Mouse (Mus musculus) lung, postnatal 0 days (tissue): ENCODE results near the gene Btc. TPM values are rescaled to one million over a fixed set of nuclear protein-coding genes. Genes with fewer than 3 reads are reported as not detected.

ENCODE experiments used
- ATAC-seq: fragments of 200-750 bp; cut with Nextera tagmentation; 2 replicates; pipeline ENCODE4 v1.8.0; 2017; ENCODE audit warnings: moderate library complexity
- DNase-seq: peaks from one replicate; pipeline ENCODE4 v3.0.0-alpha.2; 2016; ENCODE audit warnings: low spot score
- H3K27ac ChIP-seq: fragments of 300-500 bp; sonication (generic); 2 replicates; pipeline ENCODE4 v1.5.1; 2014; ENCODE audit warnings: antibody characterized with exemption, mild to moderate bottlenecking, low read length, mixed read lengths
- H3K27me3 ChIP-seq: fragments of 300-500 bp; sonication (generic); replicated peaks from 2 replicates; pipeline ENCODE4 v1.6.1; 2014; ENCODE audit warnings: low read length, mixed read lengths; ENCODE audit not compliant: insufficient read depth
- H3K36me3 ChIP-seq: fragments of 300-500 bp; sonication (generic); 2 replicates; pipeline ENCODE4 v1.6.1; 2014; ENCODE audit warnings: low read length, mixed read lengths; ENCODE audit not compliant: insufficient read depth
- H3K4me1 ChIP-seq: fragments of 300-500 bp; sonication (generic); 2 replicates; pipeline ENCODE4 v1.6.1; 2014; ENCODE audit warnings: antibody characterized with exemption, low read depth, low read length, mixed read lengths; ENCODE audit not compliant: insufficient read depth
- H3K4me2 ChIP-seq: fragments of 300-500 bp; sonication (generic); replicated peaks from 2 replicates; pipeline ENCODE4 v1.6.1; 2014; ENCODE audit warnings: low read depth, mild to moderate bottlenecking, low read length, moderate library complexity, mixed read lengths
- H3K4me3 ChIP-seq: fragments of 300-500 bp; sonication (generic); 2 replicates; pipeline ENCODE4 v1.5.1; 2014; ENCODE audit warnings: low read depth, low read length
- H3K9ac ChIP-seq: fragments of 300-500 bp; sonication (generic); replicated peaks from 2 replicates; pipeline ENCODE4 v1.6.1; 2014; ENCODE audit warnings: low read depth, mild to moderate bottlenecking
- H3K9me3 ChIP-seq: fragments of 300-500 bp; sonication (generic); 2 replicates; pipeline ENCODE4 v1.6.1; 2016; ENCODE audit warnings: low read length, mixed read lengths
- CTCF ChIP-seq: IDR thresholded peaks from 2 replicates; pipeline ENCODE4 v1.5.1; 2016; ENCODE audit warnings: antibody characterized with exemption, mild to moderate bottlenecking
- EP300 ChIP-seq: IDR thresholded peaks from 2 replicates; pipeline ENCODE4 v1.6.1; 2016; ENCODE audit warnings: antibody characterized with exemption, mild to moderate bottlenecking, control low read depth
- WGBS: fragments of 180-500 bp; shearing (Covaris S2); extraction: QIAGEN DNeasy Blood & Tissue Kit; methylation state at CpG from one replicate; pipeline ENCODE4 v1.1.7; 2014; 5-methylcytosine and 5-hydroxymethylcytosine counted together
- polyA plus RNA-seq: library from polyadenylated mRNA; unstranded; fragments of >200 nt; fragmentation: Nextera tagmentation; extraction: Ambion mirVana; gene quantifications from 2 replicates; pipeline ENCODE4 v1.2.1, GENCODE M21; 2015

The Btc gene
- polyA plus RNA-seq, result 3.0 and 4.3 TPM in 2 replicates

DNA sequence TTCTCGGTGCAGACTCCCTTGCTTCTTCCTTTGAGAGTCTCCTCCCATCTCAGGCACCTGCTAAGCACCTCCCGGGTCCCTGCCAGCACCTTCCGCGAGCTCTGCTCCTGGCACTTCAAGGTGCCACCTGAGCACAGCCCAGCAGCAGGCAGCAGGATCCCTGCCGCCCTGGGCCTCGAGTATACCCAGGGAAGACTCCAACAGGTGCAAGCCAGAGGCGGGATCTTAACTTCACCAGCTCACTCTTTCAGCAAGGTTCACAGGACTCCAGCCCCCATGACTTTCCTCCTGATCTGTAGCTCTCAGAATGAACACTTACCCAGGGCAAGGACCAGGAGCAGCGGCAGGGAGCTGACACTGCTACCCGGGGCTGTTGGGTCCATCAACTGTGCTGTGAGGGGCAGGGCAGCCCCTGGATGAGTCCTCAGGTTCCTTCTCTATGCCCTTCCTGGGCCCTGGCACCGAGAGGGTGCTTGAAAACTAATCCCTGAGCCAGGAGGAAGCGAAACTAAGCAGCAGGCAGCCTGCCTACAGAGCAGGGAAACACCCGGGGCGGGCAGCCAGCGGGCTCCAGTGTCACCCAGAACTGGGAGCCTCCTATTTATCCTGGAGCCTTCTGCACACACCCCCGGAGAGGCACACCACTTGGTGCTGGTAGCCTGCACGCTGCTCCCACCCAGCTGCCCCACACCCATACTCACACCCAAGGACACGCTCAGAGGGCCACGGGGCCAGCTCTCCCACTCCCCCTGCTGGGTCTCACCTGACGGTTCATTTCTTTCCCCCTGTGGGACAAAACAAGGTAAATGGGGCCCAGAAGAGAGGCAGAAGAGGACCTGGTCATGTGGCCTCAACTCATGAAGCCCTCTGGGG, at the start of gene Btc:
Gene Btc, minus strand, starts transcription at position 656 of the 873 bp plus-strand sequence.
- Histone ChIP-seq H3K9me3 (no peaks in the 10 kb centered on the region), H3K36me3 (no peaks in the 10 kb centered on the region), H3K9ac (peak within 1 kb of the TSS; percentile 41), H3K27ac (peak within 1 kb of the TSS; percentile 68), H3K4me1 (no peaks in the 10 kb centered on the region), H3K4me2 (peak within 1 kb of the TSS; percentile 72), H3K4me3 (peak within 1 kb of the TSS; percentile 37), H3K27me3 (no peaks in the 10 kb centered on the region)
- DNase-seq (peak; percentile 79), ATAC-seq (peak; percentile 85)
- peak; percentile 70 for TF ChIP-seq CTCF
- no peak for TF ChIP-seq EP300
- WGBS, result 4% methylated on average over 19 of the region's 19 CpGs

- no peaks in the 10 kb centered on the region for H3K36me3 ChIP-seq
- WGBS, result 32% methylated on average over 3 of the region's 3 CpGs
These were observed 42.3 kb upstream of the Btc start for GRCm38 (mm10) chr5:91444981-91445517.

GRCm38 (mm10) chr5:91436563-91436962, 33.8 kb upstream of the Btc start:
- H3K9ac ChIP-seq, result no peak overlapping the region
- WGBS, result 53% methylated on average over 6 of the region's 6 CpGs
- no peak overlapping the region for H3K27ac ChIP-seq
- no peak for DNase-seq
- H3K4me1 ChIP-seq, result no peaks in the 10 kb centered on the region
- no peak overlapping the region for H3K4me2 ChIP-seq
- TF ChIP-seq CTCF (no peak), EP300 (no peak)
- no peak for ATAC-seq
- no peaks in the 10 kb centered on the region for H3K36me3 ChIP-seq
- H3K9me3 ChIP-seq, result no peaks in the 10 kb centered on the region
- no peak overlapping the region for H3K4me3 ChIP-seq
- no peaks in the 10 kb centered on the region for H3K27me3 ChIP-seq

More at GRCm38 (mm10) chr5:91444981-91445517, 42.3 kb upstream of the Btc start:
- Histone ChIP-seq H3K4me3 (no peak overlapping the region), H3K4me1 (no peaks in the 10 kb centered on the region), H3K4me2 (no peak overlapping the region), H3K27ac (no peak overlapping the region), H3K9ac (no peak overlapping the region), H3K9me3 (no peaks in the 10 kb centered on the region), H3K27me3 (no peaks in the 10 kb centered on the region)
- peak; percentile 62 for ATAC-seq
- peak; percentile 12 for DNase-seq
- TF ChIP-seq CTCF (no peak), EP300 (no peak)

- H3K9ac ChIP-seq, result no peak overlapping the region
- H3K4me3 ChIP-seq, result no peak overlapping the region
- ATAC-seq, result no peak
- no peaks in the 10 kb centered on the region for H3K9me3 ChIP-seq
- H3K4me1 ChIP-seq, result no peaks in the 10 kb centered on the region
- no peak for DNase-seq
- no peaks in the 10 kb centered on the region for H3K36me3 ChIP-seq
- TF ChIP-seq EP300 (no peak), CTCF (no peak)
- WGBS, result 51% methylated on average over 6 of the region's 6 CpGs
- no peak overlapping the region for H3K4me2 ChIP-seq
- H3K27ac ChIP-seq, result no peak overlapping the region
- no peaks in the 10 kb centered on the region for H3K27me3 ChIP-seq
These were observed 32.2 kb upstream of the Btc start for GRCm38 (mm10) chr5:91434723-91435658.

- H3K9ac ChIP-seq, result no peak overlapping the region
- no peak overlapping the region for H3K27ac ChIP-seq
- DNase-seq (no peak), ATAC-seq (no peak)
- H3K36me3 ChIP-seq, result no peaks in the 10 kb centered on the region
- WGBS, result 56% methylated on average over 8 of the region's 8 CpGs
- H3K4me2 ChIP-seq, result no peak overlapping the region
- H3K9me3 ChIP-seq, result no peaks in the 10 kb centered on the region
- H3K4me1 ChIP-seq, result no peaks in the 10 kb centered on the region
- no peaks in the 10 kb centered on the region for H3K27me3 ChIP-seq
- TF ChIP-seq EP300 (no peak), CTCF (no peak)
- no peak overlapping the region for H3K4me3 ChIP-seq
These were observed 25.8 kb upstream of the Btc start for GRCm38 (mm10) chr5:91428547-91428946.

- ATAC-seq, result no peak
- no peaks in the 10 kb centered on the region for H3K36me3 ChIP-seq
- no peak overlapping the region for H3K4me2 ChIP-seq
- H3K27me3 ChIP-seq, result no peaks in the 10 kb centered on the region
- H3K4me1 ChIP-seq, result no peaks in the 10 kb centered on the region
- TF ChIP-seq CTCF, result no peak
- no peak for TF ChIP-seq EP300
- no peak overlapping the region for H3K9ac ChIP-seq
- no peak overlapping the region for H3K27ac ChIP-seq
- no peaks in the 10 kb centered on the region for H3K9me3 ChIP-seq
- 74% methylated on average over 8 of the region's 8 CpGs for WGBS
- DNase-seq, result no peak
- H3K4me3 ChIP-seq, result no peak overlapping the region
These were observed 11.0 kb upstream of the Btc start for GRCm38 (mm10) chr5:91413814-91414213.
